Mouse (Mus musculus) midbrain, embryonic 10.5 days (tissue): Measurements from ENCODE around the gene Col26a1. TPM values are rescaled to one million over a fixed set of nuclear protein-coding genes. Genes with fewer than 3 reads are reported as not detected.
"Not testable (repeated sequence)": the region's sequence is repeated elsewhere in the genome, so short reads cannot be mapped to it uniquely, and the experiment has no call there.

Experiments
- DNase-seq: peaks from one replicate; pipeline ENCODE4 v3.0.0-alpha.2; 2017; ENCODE audit warnings: low spot score
- H3K27ac ChIP-seq: fragments of 300-500 bp; sonication (generic); replicated peaks from 2 replicates; pipeline ENCODE4 v1.5.1; 2016; ENCODE audit warnings: mild to moderate bottlenecking
- H3K27me3 ChIP-seq: fragments of 300-500 bp; sonication (generic); 2 replicates; pipeline ENCODE4 v1.6.1; 2016; ENCODE audit warnings: low read depth, mild to moderate bottlenecking; ENCODE audit not compliant: poor library complexity, severe bottlenecking
- H3K36me3 ChIP-seq: fragments of 300-500 bp; sonication (generic); 2 replicates; pipeline ENCODE4 v1.6.1; 2016; ENCODE audit warnings: mild to moderate bottlenecking, moderate library complexity
- H3K4me1 ChIP-seq: fragments of 300-500 bp; sonication (generic); 2 replicates; pipeline ENCODE4 v1.6.1; 2016
- H3K4me3 ChIP-seq: fragments of 300-500 bp; sonication (generic); 2 replicates; pipeline ENCODE4 v1.5.1; 2016; ENCODE audit warnings: mild to moderate bottlenecking, moderate library complexity
- H3K9me3 ChIP-seq: fragments of 300-500 bp; sonication (generic); replicated peaks from 2 replicates; pipeline ENCODE4 v1.6.1; 2016; ENCODE audit warnings: mild to moderate bottlenecking
- WGBS: fragments of 180-500 bp; shearing (Covaris S2); methylation state at CpG from one replicate; pipeline ENCODE4 v1.1.7; 2016; 5-methylcytosine and 5-hydroxymethylcytosine counted together
- polyA plus RNA-seq: library from polyadenylated mRNA; unstranded; fragments of >200 nt; fragmentation: Nextera tagmentation; extraction: Ambion mirVana; gene quantifications from 2 replicates; pipeline ENCODE4 v1.2.1, GENCODE M21; 2016

Col26a1 gene
- polyA plus RNA-seq, 1 experiment from 2014 or later: 38.0 TPM

GRCm38 (mm10) chr5:136754053-136754591, 128.9 kb downstream of the Col26a1 start:
- Histone ChIP-seq H3K4me1 (no peaks in the 10 kb centered on the region), H3K27ac (no peak overlapping the region), H3K36me3 (peaks cover under 1% of the 10 kb centered on the region; the same call in 1 of the 2 replicates), H3K4me3 (no peak overlapping the region), H3K9me3 (peaks cover 20% of the 10 kb centered on the region), H3K27me3 (no peaks in the 10 kb centered on the region)
- WGBS: 74% methylated on average over 14 of the region's 14 CpGs
- DNase-seq: no peak

GRCm38 (mm10) chr5:136753176-136753575, 129.8 kb downstream of the Col26a1 start:
- not testable (repeated sequence) for H3K36me3 ChIP-seq

GRCm38 (mm10) chr5:136752104-136752503, 130.9 kb downstream of the Col26a1 start:
- no peaks in the 10 kb centered on the region for H3K27me3 ChIP-seq
- WGBS: 96% methylated on average over 19 of the region's 19 CpGs
- H3K9me3 ChIP-seq: peaks cover 41% of the 10 kb centered on the region
- no peaks in the 10 kb centered on the region for H3K4me1 ChIP-seq
- no peak overlapping the region for H3K4me3 ChIP-seq
- no peak for DNase-seq
- peaks cover 6% of the 10 kb centered on the region; the same call in 1 of the 2 replicates for H3K36me3 ChIP-seq
- H3K27ac ChIP-seq: no peak overlapping the region

More at GRCm38 (mm10) chr5:136753176-136753575, 129.8 kb downstream of the Col26a1 start:
- 76% methylated on average over 7 of the region's 7 CpGs for WGBS
- not testable (repeated sequence) for DNase-seq, H3K4me3 ChIP-seq, H3K4me1 ChIP-seq, H3K27me3 ChIP-seq, H3K27ac ChIP-seq
- H3K9me3 ChIP-seq: peaks cover 30% of the 10 kb centered on the region

GRCm38 (mm10) chr5:136746596-136746995, 136.4 kb downstream of the Col26a1 start:
- H3K27ac ChIP-seq: no peak overlapping the region
- DNase-seq: no peak
- no peaks in the 10 kb centered on the region for H3K27me3 ChIP-seq
- no peak overlapping the region for H3K4me3 ChIP-seq
- H3K4me1 ChIP-seq: no peaks in the 10 kb centered on the region
- H3K36me3 ChIP-seq: peaks cover 6% of the 10 kb centered on the region; the same call in 1 of the 2 replicates
- peaks cover 50% of the 10 kb centered on the region for H3K9me3 ChIP-seq
- WGBS: 74% methylated on average over 9 of the region's 9 CpGs

GRCm38 (mm10) chr5:136738918-136739317, 144.1 kb downstream of the Col26a1 start:
- Histone ChIP-seq H3K9me3 (no peaks in the 10 kb centered on the region), H3K4me1 (no peaks in the 10 kb centered on the region)

GRCm38 (mm10) chr5:136726271-136726670, 156.7 kb downstream of the Col26a1 start:
- H3K27ac ChIP-seq, H3K4me3 ChIP-seq: not testable (repeated sequence)
- WGBS: 90% methylated on average over 5 of the region's 5 CpGs

More at GRCm38 (mm10) chr5:136738918-136739317, 144.1 kb downstream of the Col26a1 start:
- Histone ChIP-seq H3K4me3 (no peak overlapping the region), H3K27me3 (no peaks in the 10 kb centered on the region), H3K27ac (no peak overlapping the region), H3K36me3 (no peaks in the 10 kb centered on the region)
- 69% methylated on average over 6 of the region's 6 CpGs for WGBS
- no peak for DNase-seq

GRCm38 (mm10) chr5:136721596-136721995, 161.4 kb downstream of the Col26a1 start:
- H3K9me3 ChIP-seq: no peaks in the 10 kb centered on the region
- DNase-seq: no peak
- H3K27ac ChIP-seq: no peak overlapping the region
- 82% methylated on average over 5 of the region's 5 CpGs for WGBS
- H3K4me3 ChIP-seq: no peak overlapping the region
- H3K36me3 ChIP-seq: no peaks in the 10 kb centered on the region
- no peaks in the 10 kb centered on the region for H3K27me3 ChIP-seq
- no peaks in the 10 kb centered on the region for H3K4me1 ChIP-seq

More at GRCm38 (mm10) chr5:136726271-136726670, 156.7 kb downstream of the Col26a1 start:
- DNase-seq, H3K27me3 ChIP-seq, H3K9me3 ChIP-seq, H3K4me1 ChIP-seq, H3K36me3 ChIP-seq: not testable (repeated sequence)

GRCm38 (mm10) chr5:136718656-136719055, 164.4 kb downstream of the Col26a1 start:
- Histone ChIP-seq H3K4me1 (peaks cover 10% of the 10 kb centered on the region), H3K27me3 (peaks cover 20% of the 10 kb centered on the region), H3K4me3 (no peak overlapping the region), H3K36me3 (no peaks in the 10 kb centered on the region), H3K27ac (no peak overlapping the region), H3K9me3 (no peaks in the 10 kb centered on the region)
- WGBS: 83% methylated on average over 8 of the region's 8 CpGs
- no peak for DNase-seq

GRCm38 (mm10) chr5:136717573-136717854, 165.5 kb downstream of the Col26a1 start:
- H3K9me3 ChIP-seq: no peaks in the 10 kb centered on the region
- DNase-seq: no peak
- H3K27me3 ChIP-seq: peaks cover 21% of the 10 kb centered on the region
- no peaks in the 10 kb centered on the region for H3K36me3 ChIP-seq
- WGBS: 84% methylated on average over 2 of the region's 2 CpGs
- H3K4me3 ChIP-seq: no peak overlapping the region
- H3K4me1 ChIP-seq: peaks cover 10% of the 10 kb centered on the region
- no peak overlapping the region for H3K27ac ChIP-seq

- DNase-seq: no peak
- no peak overlapping the region for H3K27ac ChIP-seq
- no peaks in the 10 kb centered on the region for H3K36me3 ChIP-seq
- H3K27me3 ChIP-seq: peaks cover 21% of the 10 kb centered on the region
- H3K4me1 ChIP-seq: peaks cover 10% of the 10 kb centered on the region
- no peaks in the 10 kb centered on the region for H3K9me3 ChIP-seq
- WGBS: 71% methylated on average over 10 of the region's 10 CpGs
- H3K4me3 ChIP-seq: no peak overlapping the region
Observed at GRCm38 (mm10) chr5:136716696-136717572, 166.1 kb downstream of the Col26a1 start.

GRCm38 (mm10) chr5:136714879-136715278, 168.1 kb downstream of the Col26a1 start:
- Histone ChIP-seq H3K36me3 (no peaks in the 10 kb centered on the region), H3K4me1 (peaks cover 10% of the 10 kb centered on the region), H3K9me3 (no peaks in the 10 kb centered on the region), H3K4me3 (peak overlapping the region; percentile 34), H3K27ac (no peak overlapping the region), H3K27me3 (peaks cover 21% of the 10 kb centered on the region)
- 23% methylated on average over 11 of the region's 11 CpGs for WGBS
- DNase-seq: peak; percentile 66

GRCm38 (mm10) chr5:136714232-136714875, 168.7 kb downstream of the Col26a1 start:
- DNase-seq: no peak
- 31% methylated on average over 32 of the region's 32 CpGs for WGBS
- H3K27ac ChIP-seq: no peak overlapping the region; the same call in 1 of the 2 replicates
- no peaks in the 10 kb centered on the region for H3K36me3 ChIP-seq
- H3K9me3 ChIP-seq: no peaks in the 10 kb centered on the region
- H3K4me1 ChIP-seq: peaks cover 10% of the 10 kb centered on the region
- peaks cover 21% of the 10 kb centered on the region for H3K27me3 ChIP-seq
- peak overlapping the region; percentile 34 for H3K4me3 ChIP-seq

- whole genome bisulfite sequencing: 74% methylated on average over 4 of the region's 4 CpGs
- no peak for DNase-seq
- H3K27me3 ChIP-seq: peaks cover 18% of the 10 kb centered on the region
Observed at GRCm38 (mm10) chr5:136710742-136711141, 172.3 kb downstream of the Col26a1 start.

More at GRCm38 (mm10) chr5:136710742-136711141, 172.3 kb downstream of the Col26a1 start:
- Histone ChIP-seq H3K36me3 (no peaks in the 10 kb centered on the region), H3K4me3 (no peak overlapping the region), H3K27ac (no peak overlapping the region), H3K9me3 (no peaks in the 10 kb centered on the region; the same call in 1 of the 2 replicates), H3K4me1 (peaks cover 10% of the 10 kb centered on the region)
